Mouse (Mus musculus): ENCODE measurements at regions not wholly inside any gene's neighbourhood (a gene's known extent, or its start where the extent isn't known, plus 50 kb on each side); places are given as distances from the start of the nearest gene placed in this dataset.
"Not testable (repeated sequence)": the region's sequence is repeated elsewhere in the genome, so short reads cannot be mapped to it uniquely, and the experiment has no call there.

DNA sequence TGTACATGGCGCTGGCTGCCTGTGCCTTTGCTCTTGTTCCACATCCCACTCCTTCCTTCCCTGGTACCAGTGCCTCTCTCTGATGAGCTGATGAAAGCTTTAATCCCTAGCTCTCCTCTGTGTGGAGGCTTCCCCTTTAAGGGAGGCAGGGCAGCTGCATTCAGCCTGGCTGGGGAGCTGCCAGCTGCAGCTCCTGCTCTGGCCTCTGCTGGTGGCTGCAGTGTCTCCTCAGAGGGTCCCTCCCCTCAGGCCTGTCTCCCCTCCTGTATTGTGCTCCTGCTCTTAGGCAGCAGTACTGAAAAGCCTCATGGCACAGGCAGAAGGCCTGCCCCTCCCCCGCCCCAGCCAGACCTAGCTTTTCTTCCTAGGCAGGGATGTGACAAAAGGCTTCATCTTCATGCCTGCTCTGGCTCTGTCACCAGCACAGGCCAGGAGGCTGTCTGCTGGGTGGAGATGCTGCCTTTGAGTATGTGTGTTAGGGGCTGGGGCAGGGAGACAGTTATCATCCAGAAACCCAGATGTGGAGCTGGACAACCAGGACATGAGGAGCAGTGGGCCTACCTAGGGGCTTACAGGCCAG lies 97.7 kb upstream of the Zcchc13 start:
- H3K36me3 ChIP-seq (ENCODE audit: control insufficient read depth, insufficient read depth, low read length); H3K4me3 ChIP-seq (replicated peaks; ENCODE audit: low read depth, low read length); H3K9me3 ChIP-seq (ENCODE audit: control insufficient read depth, low read length); H3K27me3 ChIP-seq (ENCODE audit: control insufficient read depth, insufficient read depth, low read length): not testable (repeated sequence)
- H3K27ac ChIP-seq (replicated peaks; ENCODE audit: low read depth, low read length) = peak overlapping the region; percentile 94
- DNase-seq (peak; percentile 65), ATAC-seq (ENCODE audit: low FRiP score, low TSS enrichment) (peak; percentile 93)
- H3K9ac ChIP-seq (replicated peaks; ENCODE audit: low read length) = peak overlapping the region; percentile 43; the same call in 1 of the 2 replicates
- peak overlapping the region; percentile 31 for H3K4me2 ChIP-seq (ENCODE audit: low read length)
- H3K4me1 ChIP-seq (ENCODE audit: control insufficient read depth, insufficient read depth, low read length) = peaks cover 20% of the 10 kb centered on the region
- WGBS = 8% methylated on average over 1 of the region's 2 CpGs

DNA sequence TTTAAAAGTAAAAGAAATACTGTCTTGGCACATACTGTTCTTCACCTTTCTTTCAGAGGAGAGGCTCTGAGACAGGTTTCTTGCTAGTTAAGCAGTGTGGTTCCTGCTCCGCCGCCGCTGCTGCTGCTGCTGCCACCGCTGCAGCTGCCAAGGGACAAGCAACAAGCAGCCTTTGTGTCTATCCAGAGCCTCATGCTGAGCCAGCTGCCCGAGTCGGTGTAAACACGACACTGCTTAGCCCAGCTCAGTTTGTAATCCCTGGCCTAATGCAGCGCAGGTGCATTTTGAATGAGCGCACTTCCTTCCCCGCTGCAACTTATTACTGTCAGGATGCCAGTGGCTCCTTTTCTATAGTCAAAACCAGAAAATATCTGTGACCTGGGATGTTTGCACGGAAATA lies 97.1 kb upstream of the Zcchc13 start:
- no peaks in the 10 kb centered on the region for H3K27me3 ChIP-seq (ENCODE audit: control insufficient read depth, insufficient read depth, low read length)
- ATAC-seq (ENCODE audit: low FRiP score, low TSS enrichment) (peak; percentile 71; the same call in 1 of the 2 replicates), DNase-seq (peak; percentile 78)
- peak overlapping the region; percentile 94 for H3K27ac ChIP-seq (replicated peaks; ENCODE audit: low read depth, low read length)
- H3K4me1 ChIP-seq (ENCODE audit: control insufficient read depth, insufficient read depth, low read length) = peaks cover 20% of the 10 kb centered on the region
- no peaks in the 10 kb centered on the region for H3K36me3 ChIP-seq (ENCODE audit: control insufficient read depth, insufficient read depth, low read length)
- peak overlapping the region; percentile 43; the same call in 1 of the 2 replicates for H3K9ac ChIP-seq (replicated peaks; ENCODE audit: low read length)
- no peaks in the 10 kb centered on the region for H3K9me3 ChIP-seq (ENCODE audit: control insufficient read depth, low read length)
- H3K4me2 ChIP-seq (ENCODE audit: low read length) = peak overlapping the region; percentile 31
- H3K4me3 ChIP-seq (replicated peaks; ENCODE audit: low read depth, low read length) = no peak overlapping the region
- 1% methylated on average over 11 of the region's 11 CpGs for WGBS

DNA sequence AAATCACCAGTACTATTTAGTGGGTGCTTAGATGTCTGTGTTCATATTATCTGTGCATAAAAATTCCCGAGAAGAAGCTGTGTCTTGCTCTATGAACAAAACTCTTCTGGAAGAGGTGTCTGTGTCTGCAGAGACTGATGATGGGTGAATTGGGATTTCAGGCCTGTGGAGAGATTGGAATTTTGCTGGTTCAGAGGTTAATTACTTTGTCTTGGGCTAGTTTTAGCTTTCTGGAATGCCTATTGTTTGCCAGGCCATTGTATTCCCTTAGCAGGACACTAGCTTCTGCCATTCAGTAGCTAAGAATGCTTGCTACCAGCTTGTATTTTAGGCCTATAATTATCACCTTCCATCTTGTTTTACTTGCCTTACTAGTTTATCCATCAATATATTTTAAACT lies 96.6 kb upstream of the Zcchc13 start:
- H3K4me2 ChIP-seq (ENCODE audit: low read length) = no peak overlapping the region

DNA sequence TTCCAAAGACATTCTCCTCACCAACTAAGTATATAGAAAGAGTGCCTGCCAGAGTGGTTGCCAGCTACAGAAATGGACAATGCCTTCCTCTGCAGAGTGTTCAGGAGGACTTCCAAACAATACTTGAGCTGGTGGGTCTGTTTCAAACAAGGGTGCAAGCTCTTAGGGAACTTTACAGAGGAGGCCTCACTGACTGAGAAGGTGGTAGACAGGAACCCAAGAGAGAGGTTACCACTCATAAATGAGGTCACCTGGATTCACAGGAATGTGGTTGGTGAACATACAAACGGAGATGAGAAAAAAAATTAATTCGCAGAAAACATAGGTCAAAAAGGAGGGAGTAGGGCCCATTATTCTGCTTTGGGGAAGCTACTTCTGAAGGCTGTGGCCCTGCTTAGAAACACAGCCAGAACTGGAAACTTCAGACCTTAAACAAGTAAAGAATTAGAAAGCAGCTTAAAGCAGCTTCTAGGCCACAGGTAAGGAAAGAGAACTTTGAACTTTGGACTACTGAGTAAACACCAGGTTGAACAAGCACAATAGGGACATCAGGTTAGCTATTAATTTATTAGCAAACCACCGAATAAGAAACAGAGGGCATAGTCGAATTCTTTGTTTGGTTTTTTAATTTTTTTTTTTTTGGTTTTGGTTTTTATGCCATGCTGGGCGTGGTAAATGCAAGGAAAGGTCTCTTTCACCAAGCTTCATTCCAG lies 83.7 kb upstream of the Zcchc13 start:
- Histone ChIP-seq H3K4me2 (ENCODE audit: low read length) (no peak overlapping the region), H3K4me3 (replicated peaks; ENCODE audit: low read depth, low read length) (no peak overlapping the region), H3K4me1 (ENCODE audit: control insufficient read depth, insufficient read depth, low read length) (no peaks in the 10 kb centered on the region), H3K27me3 (ENCODE audit: control insufficient read depth, insufficient read depth, low read length) (no peaks in the 10 kb centered on the region), H3K9ac (replicated peaks; ENCODE audit: low read length) (no peak overlapping the region), H3K9me3 (ENCODE audit: control insufficient read depth, low read length) (no peaks in the 10 kb centered on the region), H3K36me3 (ENCODE audit: control insufficient read depth, insufficient read depth, low read length) (no peaks in the 10 kb centered on the region), H3K27ac (replicated peaks; ENCODE audit: low read depth, low read length) (no peak overlapping the region)
- 88% methylated on average over 5 of the region's 5 CpGs for WGBS
- DNase-seq = no peak
- ATAC-seq (ENCODE audit: low FRiP score, low TSS enrichment) = no peak

More for the DNA sequence above, 96.6 kb upstream of the Zcchc13 start:
- Histone ChIP-seq H3K9ac (replicated peaks; ENCODE audit: low read length) (no peak overlapping the region), H3K9me3 (ENCODE audit: control insufficient read depth, low read length) (no peaks in the 10 kb centered on the region), H3K4me3 (replicated peaks; ENCODE audit: low read depth, low read length) (no peak overlapping the region), H3K36me3 (ENCODE audit: control insufficient read depth, insufficient read depth, low read length) (no peaks in the 10 kb centered on the region), H3K27me3 (ENCODE audit: control insufficient read depth, insufficient read depth, low read length) (no peaks in the 10 kb centered on the region), H3K27ac (replicated peaks; ENCODE audit: low read depth, low read length) (peak overlapping the region; percentile 94), H3K4me1 (ENCODE audit: control insufficient read depth, insufficient read depth, low read length) (peaks cover 20% of the 10 kb centered on the region)
- DNase-seq (no peak), ATAC-seq (ENCODE audit: low FRiP score, low TSS enrichment) (no peak)
- WGBS = 14% methylated on average over 1 of the region's 1 CpGs

DNA sequence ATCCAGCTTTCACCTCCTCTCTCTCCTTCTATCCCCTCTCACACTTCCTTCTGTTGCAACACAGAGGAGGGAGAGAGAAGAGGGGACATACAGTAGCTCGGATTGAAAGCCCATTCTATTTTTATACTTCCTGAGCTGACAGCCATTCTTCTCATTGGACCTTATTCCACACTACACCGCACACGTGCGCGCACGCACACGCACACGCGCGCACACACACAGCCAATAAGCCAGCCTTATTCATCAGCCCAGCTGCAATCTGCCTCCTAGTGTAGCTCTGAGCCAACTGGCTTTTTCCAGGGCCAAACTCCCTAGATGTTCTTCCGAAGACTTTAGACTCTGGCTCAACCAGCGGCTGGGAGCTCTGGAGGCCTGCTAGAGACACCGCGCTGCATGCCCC lies 79.1 kb upstream of the Zcchc13 start:
- H3K9ac ChIP-seq (replicated peaks; ENCODE audit: low read length) = no peak overlapping the region
- H3K27me3 ChIP-seq (ENCODE audit: control insufficient read depth, insufficient read depth, low read length) = no peaks in the 10 kb centered on the region
- DNase-seq (no peak), ATAC-seq (ENCODE audit: low FRiP score, low TSS enrichment) (no peak)
- H3K4me1 ChIP-seq (ENCODE audit: control insufficient read depth, insufficient read depth, low read length) = peaks cover 4% of the 10 kb centered on the region
- H3K4me3 ChIP-seq (replicated peaks; ENCODE audit: low read depth, low read length) = no peak overlapping the region
- no peak overlapping the region for H3K4me2 ChIP-seq (ENCODE audit: low read length)
- no peak overlapping the region for H3K27ac ChIP-seq (replicated peaks; ENCODE audit: low read depth, low read length)
- WGBS = 86% methylated on average over 14 of the region's 14 CpGs
- H3K9me3 ChIP-seq (ENCODE audit: control insufficient read depth, low read length) = no peaks in the 10 kb centered on the region
- H3K36me3 ChIP-seq (ENCODE audit: control insufficient read depth, insufficient read depth, low read length) = no peaks in the 10 kb centered on the region

DNA sequence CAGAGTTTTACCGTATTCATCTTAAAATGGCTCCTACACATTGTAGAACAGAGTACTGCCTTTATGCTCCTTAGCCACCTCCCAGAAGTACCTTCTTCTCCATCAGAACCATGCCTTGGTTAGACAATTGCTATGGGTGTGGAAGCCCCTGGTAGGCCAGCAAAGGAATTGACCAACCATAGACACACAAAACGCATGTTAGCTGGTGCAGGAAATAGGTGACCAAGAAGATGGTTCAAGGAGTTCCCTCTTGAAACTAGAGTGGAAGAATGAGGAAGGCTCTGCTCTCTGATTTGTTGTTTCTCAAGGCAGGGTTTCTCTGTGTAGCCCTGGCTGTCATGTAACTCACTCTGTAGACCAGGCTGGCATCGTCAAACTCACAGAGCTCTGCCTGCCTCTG lies 77.2 kb upstream of the Zcchc13 start:
- no peaks in the 10 kb centered on the region for H3K27me3 ChIP-seq (ENCODE audit: control insufficient read depth, insufficient read depth, low read length)
- WGBS = 90% methylated on average over 3 of the region's 3 CpGs
- peaks cover 9% of the 10 kb centered on the region for H3K4me1 ChIP-seq (ENCODE audit: control insufficient read depth, insufficient read depth, low read length)
- H3K9ac ChIP-seq (replicated peaks; ENCODE audit: low read length) = no peak overlapping the region
- H3K4me3 ChIP-seq (replicated peaks; ENCODE audit: low read depth, low read length) = no peak overlapping the region
- no peak for ATAC-seq (ENCODE audit: low FRiP score, low TSS enrichment)
- no peak overlapping the region for H3K4me2 ChIP-seq (ENCODE audit: low read length)
- DNase-seq = no peak
- no peaks in the 10 kb centered on the region for H3K36me3 ChIP-seq (ENCODE audit: control insufficient read depth, insufficient read depth, low read length)
- H3K27ac ChIP-seq (replicated peaks; ENCODE audit: low read depth, low read length) = no peak overlapping the region
- H3K9me3 ChIP-seq (ENCODE audit: control insufficient read depth, low read length) = no peaks in the 10 kb centered on the region

DNA sequence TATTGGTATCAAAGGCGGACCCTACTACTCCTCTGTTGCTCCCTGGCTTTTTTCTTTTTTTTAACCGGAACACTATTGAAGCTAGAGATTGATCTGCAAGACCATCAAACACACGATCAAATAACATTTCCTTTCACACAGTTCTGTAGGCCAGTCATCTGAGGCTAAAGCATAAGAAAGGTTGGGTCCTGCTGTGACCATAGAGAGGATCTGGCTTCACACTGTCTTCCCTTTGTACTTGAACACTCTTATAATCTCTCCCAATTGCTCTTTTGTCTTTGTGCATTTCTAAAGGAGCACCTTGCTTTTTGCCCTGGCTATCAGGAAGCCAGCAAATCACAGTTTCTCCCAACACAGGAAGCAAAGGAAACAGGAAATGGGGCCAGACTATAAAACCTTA lies 76.8 kb upstream of the Zcchc13 start:
- Histone ChIP-seq H3K36me3 (ENCODE audit: control insufficient read depth, insufficient read depth, low read length) (no peaks in the 10 kb centered on the region), H3K4me1 (ENCODE audit: control insufficient read depth, insufficient read depth, low read length) (peaks cover 9% of the 10 kb centered on the region), H3K9ac (replicated peaks; ENCODE audit: low read length) (no peak overlapping the region), H3K4me3 (replicated peaks; ENCODE audit: low read depth, low read length) (no peak overlapping the region), H3K4me2 (ENCODE audit: low read length) (no peak overlapping the region), H3K9me3 (ENCODE audit: control insufficient read depth, low read length) (no peaks in the 10 kb centered on the region), H3K27ac (replicated peaks; ENCODE audit: low read depth, low read length) (no peak overlapping the region), H3K27me3 (ENCODE audit: control insufficient read depth, insufficient read depth, low read length) (no peaks in the 10 kb centered on the region)
- DNase-seq = no peak
- 85% methylated on average over 3 of the region's 3 CpGs for WGBS
- ATAC-seq (ENCODE audit: low FRiP score, low TSS enrichment) = no peak

DNA sequence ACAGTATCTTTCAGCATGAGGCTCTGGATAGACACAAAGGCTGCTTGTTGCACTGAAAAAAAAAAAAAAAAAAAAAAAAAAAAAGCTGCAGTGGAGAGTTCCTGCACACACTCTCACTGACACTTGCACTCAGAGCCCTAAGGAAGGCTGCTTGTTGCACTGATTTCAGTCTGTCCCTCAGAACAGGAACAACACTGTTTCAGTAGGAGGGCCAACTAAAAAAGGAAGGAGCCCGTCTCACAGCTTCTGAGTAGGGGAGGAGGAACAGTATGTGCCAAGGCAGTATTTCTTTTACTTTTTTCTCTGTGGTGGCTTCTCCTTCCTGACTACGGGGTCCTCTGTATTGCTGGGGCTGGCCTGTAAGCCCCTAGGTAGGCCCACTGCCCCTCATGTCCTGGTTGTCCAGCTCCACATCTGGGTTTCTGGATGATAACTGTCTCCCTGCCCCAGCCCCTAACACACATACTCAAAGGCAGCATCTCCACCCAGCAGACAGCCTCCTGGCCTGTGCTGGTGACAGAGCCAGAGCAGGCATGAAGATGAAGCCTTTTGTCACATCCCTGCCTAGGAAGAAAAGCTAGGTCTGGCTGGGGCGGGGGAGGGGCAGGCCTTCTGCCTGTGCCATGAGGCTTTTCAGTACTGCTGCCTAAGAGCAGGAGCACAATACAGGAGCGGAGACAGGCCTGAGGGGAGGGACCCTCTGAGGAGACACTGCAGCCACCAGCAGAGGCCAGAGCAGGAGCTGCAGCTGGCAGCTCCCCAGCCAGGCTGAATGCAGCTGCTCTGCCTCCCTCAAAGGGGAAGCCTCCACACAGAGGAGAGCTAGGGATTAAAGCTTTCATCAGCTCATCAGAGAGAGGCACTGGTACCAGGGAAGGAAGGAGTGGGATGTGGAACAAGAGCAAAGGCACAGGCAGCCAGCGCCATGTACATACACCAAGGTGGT lies 75.1 kb upstream of the Zcchc13 start:
- H3K9me3 ChIP-seq (ENCODE audit: control insufficient read depth, low read length); H3K36me3 ChIP-seq (ENCODE audit: control insufficient read depth, insufficient read depth, low read length); H3K4me1 ChIP-seq (ENCODE audit: control insufficient read depth, insufficient read depth, low read length); H3K4me2 ChIP-seq (ENCODE audit: low read length); H3K4me3 ChIP-seq (replicated peaks; ENCODE audit: low read depth, low read length); H3K27me3 ChIP-seq (ENCODE audit: control insufficient read depth, insufficient read depth, low read length); H3K9ac ChIP-seq (replicated peaks; ENCODE audit: low read length): not testable (repeated sequence)
- H3K27ac ChIP-seq (replicated peaks; ENCODE audit: low read depth, low read length) = peak overlapping the region; percentile 78
- DNase-seq = peak; percentile 62
- WGBS = 9% methylated on average over 4 of the region's 5 CpGs
- ATAC-seq (ENCODE audit: low FRiP score, low TSS enrichment) = peak; percentile 96

Data from midbrain, embryonic 14.5 days (tissue).